Mouse (Mus musculus) testis, adult 2 months (tissue): ENCODE measurements around the gene Ccdc177.

Source experiments
- CTCF ChIP-seq: fragments of 200-500 bp; IDR thresholded peaks from 2 replicates; pipeline ENCODE4 v1.5.1; 2012; ENCODE audit warnings: low read depth, mild to moderate bottlenecking, inconsistent platforms, low read length, moderate library complexity; ENCODE audit not compliant: control insufficient read depth, insufficient read depth, insufficient replicate concordance
- POLR2A ChIP-seq: fragments of 200-500 bp; IDR thresholded peaks from 2 replicates; pipeline ENCODE4 v1.6.1; 2012; ENCODE audit warnings: low read depth, mild to moderate bottlenecking, inconsistent platforms, low read length, moderate library complexity; ENCODE audit not compliant: control insufficient read depth

GRCm38 (mm10) chr12:80776046-80776634, 15.7 kb upstream of the Ccdc177 start:
- TF ChIP-seq POLR2A (no peak), CTCF (no peak)
